Mouse (Mus musculus) layer of hippocampus, postnatal 14 days (tissue): ENCODE results near the gene Dnajb2. TPM values are rescaled to one million over a fixed set of nuclear protein-coding genes. Genes with fewer than 3 reads are reported as not detected.
"Not testable (repeated sequence)": the region's sequence is repeated elsewhere in the genome, so short reads cannot be mapped to it uniquely, and the experiment has no call there.

Experiments used
- DNase-seq, 2 experiments: peaks; one replicate each; pipeline ENCODE4 v3.0.0; 2021 to 2022; ENCODE audit warnings: low spot score in 2 of 2, mixed read lengths in 1 of 2
- total RNA-seq, 2 experiments: library from RNA; stranded (reverse); gene quantifications; 2 replicates each; pipeline ENCODE4 v1.2.3; 2021

Dnajb2 gene
- total RNA-seq, 2 experiments from 2014 or later = 60.0 to 61.1 TPM

- DNase-seq = peak; percentile 52 to 60
Measured at GRCm38 (mm10) chr1:75218227-75219001, 17.8 kb upstream of the Dnajb2 start.

- DNase-seq = peak; percentile 84 to 91
Measured at GRCm38 (mm10) chr1:75219078-75219477, 17.1 kb upstream of the Dnajb2 start.

GRCm38 (mm10) chr1:75219531-75219930 lies 16.7 kb upstream of the Dnajb2 start, which contains the start of gene Tuba4a:
TSS of gene Tuba4a (minus strand) at chr1:75219865.
- DNase-seq = no peak

GRCm38 (mm10) chr1:75221538-75221937 lies 14.7 kb upstream of the Dnajb2 start:
- no peak for DNase-seq

- no peak for DNase-seq
Measured at GRCm38 (mm10) chr1:75222926-75223325, 13.3 kb upstream of the Dnajb2 start.

- no peak for DNase-seq
Measured at GRCm38 (mm10) chr1:75223532-75223931, 12.7 kb upstream of the Dnajb2 start.

GRCm38 (mm10) chr1:75225473-75225872 lies 10.7 kb upstream of the Dnajb2 start:
- DNase-seq = no peak

- DNase-seq = no peak
Measured at GRCm38 (mm10) chr1:75226138-75226537, 10.1 kb upstream of the Dnajb2 start.

- DNase-seq = no peak
Measured at GRCm38 (mm10) chr1:75227653-75228052, 8.6 kb upstream of the Dnajb2 start.

- no peak for DNase-seq
Measured at GRCm38 (mm10) chr1:75229158-75229557, 7.0 kb upstream of the Dnajb2 start.

- DNase-seq = no peak
Measured at GRCm38 (mm10) chr1:75230335-75230994, 5.7 kb upstream of the Dnajb2 start.

- no peak for DNase-seq
Measured at GRCm38 (mm10) chr1:75231224-75231623, 5.0 kb upstream of the Dnajb2 start.

- DNase-seq = no peak
Measured at GRCm38 (mm10) chr1:75231664-75232152, 4.5 kb upstream of the Dnajb2 start, which contains the start of gene A630095N17Rik. TSS of gene A630095N17Rik (minus strand) at chr1:75232102.

GRCm38 (mm10) chr1:75232489-75232888 lies 3.7 kb upstream of the Dnajb2 start:
- DNase-seq = not testable (repeated sequence)

- no peak for DNase-seq
Measured at GRCm38 (mm10) chr1:75234606-75235005, 1.6 kb upstream of the Dnajb2 start.

GRCm38 (mm10) chr1:75239591-75239990 lies 3.4 kb downstream of the Dnajb2 start:
- no peak for DNase-seq

- no peak for DNase-seq
Measured at GRCm38 (mm10) chr1:75243411-75243810, 7.2 kb downstream of the Dnajb2 start.

- no peak for DNase-seq
Measured at GRCm38 (mm10) chr1:75244175-75244826, 8.1 kb downstream of the Dnajb2 start.

GRCm38 (mm10) chr1:75244836-75245235 lies 8.6 kb downstream of the Dnajb2 start:
- peak in 1 of 2 experiments; percentile 73 for DNase-seq

- no peak for DNase-seq
Measured at GRCm38 (mm10) chr1:75247071-75247930, 11.1 kb downstream of the Dnajb2 start.
